In genomic region chr11:107994487-107994886, GRCm38 (mm10) we compare ENCODE assay signal across 8 mouse cellular contexts.
DNase-seq lines count a peak whose midpoint lies in the region; TF ChIP-seq lines count a peak whose summit lies in the region.
"Had no signal": no experiment of that assay in that cellular context is flagged by ENCODE, and none has a peak within 500 bp of the region (broad histone marks: within the 10 kb centered on the region; RNA-seq: fewer than 3 reads in every experiment).

No protein-coding gene starts in this region.

- TF ChIP-seq POLR2A in brain, embryonic 14.5 days (IDR thresholded peaks at IDR 0.05; ENCODE audit: borderline replicate concordance, extremely low read depth, insufficient read depth, insufficient read length, poor library complexity, severe bottlenecking) = no peak
- TF ChIP-seq POLR2A in liver, adult 2 months (IDR thresholded peaks at IDR 0.05; ENCODE audit: extremely low read depth, insufficient read depth, low read length) = no peak

- H3K27me3 ChIP-seq in liver, adult 2 months (ENCODE audit: control insufficient read depth, insufficient read depth, low read length) = no peaks in the 10 kb centered on the region
- H3K27me3 ChIP-seq: heart, embryonic 15.5 days had no signal

- peak; percentile 82 for TF ChIP-seq CTCF in brain, embryonic 14.5 days (IDR thresholded peaks at IDR 0.05; ENCODE audit: borderline replicate concordance, extremely low read depth, insufficient read depth, insufficient read length)
- peak; percentile 52 for TF ChIP-seq CTCF in liver, adult 2 months (IDR thresholded peaks at IDR 0.05; ENCODE audit: low read depth, low read length)

- no peaks in the 10 kb centered on the region for H3K36me3 ChIP-seq in liver, adult 2 months (ENCODE audit: control insufficient read depth, insufficient read depth, low read length)
- H3K36me3 ChIP-seq: heart, embryonic 15.5 days had no signal

- no peaks in the 10 kb centered on the region for H3K79me2 ChIP-seq in liver, adult 2 months (ENCODE audit: control insufficient read depth, insufficient read depth, low read length)

- no peak overlapping the region for H3K27ac ChIP-seq in liver, adult 2 months (replicated peaks; ENCODE audit: insufficient read depth, low read depth, low read length)
- H3K27ac ChIP-seq: heart, embryonic 15.5 days had no signal

- DNase-seq in urinary bladder, postnatal 14 days (ENCODE audit: low spot score) = peak; percentile 51
- DNase-seq in urinary bladder, adult 2 months (ENCODE audit: low spot score) = no peak
- DNase-seq in brain, embryonic 14.5 days (ENCODE audit: low read depth) = peak; percentile 88
- peak; percentile 34 for DNase-seq in fibroblast of lung, adult 2 months (ENCODE audit: low read depth)
- peak; percentile 37 to 47 for DNase-seq in kidney, adult 8-10 months
- peak; percentile 62 for DNase-seq in liver, adult 2 months (ENCODE audit: extremely low read depth, low read depth, low spot score)
- DNase-seq in right cerebral cortex, postnatal 10 days (ENCODE audit: low spot score in 2 of 2) = peak; percentile 72 to 73

- no peak overlapping the region for H3K4me3 ChIP-seq in liver, adult 2 months (ENCODE audit: insufficient read depth, low read depth, low read length)
- H3K4me3 ChIP-seq: heart, embryonic 15.5 days had no signal

- 72% methylated on average over 6 of the region's 6 CpGs for WGBS in liver, adult 2 months

- no peak overlapping the region for H3K9ac ChIP-seq in liver, adult 2 months (ENCODE audit: low read depth, low read length)
- H3K9ac ChIP-seq: heart, embryonic 15.5 days had no signal

- H3K4me1 ChIP-seq in liver, adult 2 months (ENCODE audit: control insufficient read depth, insufficient read depth, low read length) = no peaks in the 10 kb centered on the region
